Mouse (Mus musculus): ENCODE measurements around the gene Sertad2. TPM values are rescaled to one million over a fixed set of nuclear protein-coding genes. Genes with fewer than 3 reads are reported as not detected.

The Sertad2 gene
- polyA plus RNA-seq, 1 experiment from 2014 or later: 22.3 TPM

- Histone ChIP-seq H3K36me3 (ENCODE audit: control insufficient read depth, insufficient read depth, low read length) (no peaks in the 10 kb centered on the region), H3K4me2 (ENCODE audit: low read depth) (no peak overlapping the region), H3K4me1 (ENCODE audit: control insufficient read depth, insufficient read depth, low read length) (peaks cover 9% of the 10 kb centered on the region), H3K9me3 (ENCODE audit: control insufficient read depth, low read length) (no peaks in the 10 kb centered on the region), H3K27ac (ENCODE audit: low read depth, low read length) (no peak overlapping the region), H3K4me3 (ENCODE audit: low read depth, low read length) (no peak overlapping the region), H3K9ac (ENCODE audit: low read length) (0 out of 2 replicates have a peak overlapping the region, but pooled peaks have one; percentile 6), H3K27me3 (ENCODE audit: control insufficient read depth, insufficient read depth, low read length) (no peaks in the 10 kb centered on the region)
- 61% methylated on average over 7 of the region's 7 CpGs for WGBS
- no peak for ATAC-seq (ENCODE audit: insufficient read depth, low FRiP score, low TSS enrichment)
- DNase-seq (ENCODE audit: low spot score): no peak
These were observed 62.6 kb downstream of the Sertad2 start for GRCm38 (mm10) chr11:20605613-20606012.

DNA sequence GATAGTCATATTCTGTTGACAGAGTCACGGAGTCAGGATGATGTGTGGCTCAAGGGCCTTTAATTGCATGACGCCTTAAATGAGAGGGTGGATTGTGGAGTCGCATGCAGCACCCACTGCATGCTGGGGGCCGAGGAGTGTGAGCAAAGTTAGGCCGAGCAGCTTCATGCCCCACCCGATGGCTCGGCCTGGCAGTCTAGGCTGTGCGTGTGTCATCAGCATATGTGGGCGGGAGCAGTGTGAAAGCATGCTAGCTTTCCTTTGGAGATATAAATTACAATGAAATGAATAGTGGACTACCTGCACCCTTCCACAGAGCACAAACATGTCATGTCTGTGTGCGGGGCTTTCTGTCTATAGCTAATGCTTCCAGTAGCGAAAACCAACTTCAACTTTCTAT is 65.4 kb downstream of the Sertad2 start:
- Histone ChIP-seq H3K36me3 (ENCODE audit: control insufficient read depth, insufficient read depth, low read length) (no peaks in the 10 kb centered on the region), H3K9me3 (ENCODE audit: control insufficient read depth, low read length) (no peaks in the 10 kb centered on the region), H3K27me3 (ENCODE audit: control insufficient read depth, insufficient read depth, low read length) (no peaks in the 10 kb centered on the region), H3K4me1 (ENCODE audit: control insufficient read depth, insufficient read depth, low read length) (peaks cover 7% of the 10 kb centered on the region), H3K9ac (ENCODE audit: low read length) (no peak overlapping the region), H3K27ac (ENCODE audit: low read depth, low read length) (no peak overlapping the region), H3K4me2 (ENCODE audit: low read depth) (no peak overlapping the region), H3K4me3 (ENCODE audit: low read depth, low read length) (no peak overlapping the region)
- WGBS: 88% methylated on average over 11 of the region's 11 CpGs
- DNase-seq (ENCODE audit: low spot score): no peak
- ATAC-seq (ENCODE audit: insufficient read depth, low FRiP score, low TSS enrichment): no peak

DNA sequence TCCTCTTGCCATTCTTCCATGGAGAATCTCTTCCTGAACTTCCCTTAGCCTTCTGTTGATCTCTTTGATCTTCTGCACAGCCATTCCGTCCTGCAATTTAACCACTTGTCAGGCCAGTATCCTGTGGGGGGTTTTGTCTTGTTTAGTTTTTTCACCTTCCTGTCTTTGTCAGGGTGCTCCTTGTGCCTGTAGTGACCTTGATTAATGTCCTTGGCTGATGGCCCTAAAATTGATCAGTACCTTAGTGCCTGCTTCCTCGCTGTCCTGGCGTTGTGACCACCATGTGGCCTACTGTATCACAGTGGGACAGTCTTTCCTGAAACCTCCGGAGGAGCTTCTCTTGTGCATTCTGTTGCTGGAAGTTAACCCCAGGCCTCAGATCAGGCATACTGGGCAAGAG is 70.2 kb downstream of the Sertad2 start:
- Histone ChIP-seq H3K9ac (ENCODE audit: low read length) (no peak overlapping the region), H3K27ac (ENCODE audit: low read depth, low read length) (no peak overlapping the region), H3K36me3 (ENCODE audit: control insufficient read depth, insufficient read depth, low read length) (no peaks in the 10 kb centered on the region), H3K27me3 (ENCODE audit: control insufficient read depth, insufficient read depth, low read length) (no peaks in the 10 kb centered on the region), H3K4me2 (ENCODE audit: low read depth) (no peak overlapping the region), H3K9me3 (ENCODE audit: control insufficient read depth, low read length) (no peaks in the 10 kb centered on the region), H3K4me1 (ENCODE audit: control insufficient read depth, insufficient read depth, low read length) (no peaks in the 10 kb centered on the region), H3K4me3 (ENCODE audit: low read depth, low read length) (no peak overlapping the region)
- ATAC-seq (ENCODE audit: insufficient read depth, low FRiP score, low TSS enrichment): no peak
- DNase-seq (ENCODE audit: low spot score): no peak
- WGBS: 32% methylated on average over 4 of the region's 4 CpGs

- H3K4me3 ChIP-seq (ENCODE audit: low read depth, low read length): no peak overlapping the region
- WGBS: 76% methylated on average over 3 of the region's 3 CpGs
- no peak overlapping the region for H3K9ac ChIP-seq (ENCODE audit: low read length)
- ATAC-seq (ENCODE audit: insufficient read depth, low FRiP score, low TSS enrichment) (no peak), DNase-seq (ENCODE audit: low spot score) (no peak)
- no peaks in the 10 kb centered on the region for H3K9me3 ChIP-seq (ENCODE audit: control insufficient read depth, low read length)
- H3K27me3 ChIP-seq (ENCODE audit: control insufficient read depth, insufficient read depth, low read length): no peaks in the 10 kb centered on the region
- H3K27ac ChIP-seq (ENCODE audit: low read depth, low read length): no peak overlapping the region
- no peaks in the 10 kb centered on the region for H3K36me3 ChIP-seq (ENCODE audit: control insufficient read depth, insufficient read depth, low read length)
- H3K4me1 ChIP-seq (ENCODE audit: control insufficient read depth, insufficient read depth, low read length): no peaks in the 10 kb centered on the region
- no peak overlapping the region for H3K4me2 ChIP-seq (ENCODE audit: low read depth)
These were observed 73.0 kb downstream of the Sertad2 start for GRCm38 (mm10) chr11:20616103-20616502.

- Histone ChIP-seq H3K4me3 (ENCODE audit: low read depth, low read length) (no peak overlapping the region), H3K27me3 (ENCODE audit: control insufficient read depth, insufficient read depth, low read length) (no peaks in the 10 kb centered on the region), H3K4me1 (ENCODE audit: control insufficient read depth, insufficient read depth, low read length) (no peaks in the 10 kb centered on the region), H3K4me2 (ENCODE audit: low read depth) (no peak overlapping the region), H3K36me3 (ENCODE audit: control insufficient read depth, insufficient read depth, low read length) (no peaks in the 10 kb centered on the region), H3K27ac (ENCODE audit: low read depth, low read length) (no peak overlapping the region), H3K9me3 (ENCODE audit: control insufficient read depth, low read length) (no peaks in the 10 kb centered on the region), H3K9ac (ENCODE audit: low read length) (no peak overlapping the region)
- ATAC-seq (ENCODE audit: insufficient read depth, low FRiP score, low TSS enrichment) (no peak), DNase-seq (ENCODE audit: low spot score) (no peak)
- 87% methylated on average over 2 of the region's 2 CpGs for WGBS
These were observed 84.1 kb downstream of the Sertad2 start for GRCm38 (mm10) chr11:20627146-20627545.

GRCm38 (mm10) chr11:20628216-20628615 is 85.2 kb downstream of the Sertad2 start:
- WGBS: 54% methylated on average over 2 of the region's 2 CpGs
- DNase-seq (ENCODE audit: low spot score): no peak

DNA sequence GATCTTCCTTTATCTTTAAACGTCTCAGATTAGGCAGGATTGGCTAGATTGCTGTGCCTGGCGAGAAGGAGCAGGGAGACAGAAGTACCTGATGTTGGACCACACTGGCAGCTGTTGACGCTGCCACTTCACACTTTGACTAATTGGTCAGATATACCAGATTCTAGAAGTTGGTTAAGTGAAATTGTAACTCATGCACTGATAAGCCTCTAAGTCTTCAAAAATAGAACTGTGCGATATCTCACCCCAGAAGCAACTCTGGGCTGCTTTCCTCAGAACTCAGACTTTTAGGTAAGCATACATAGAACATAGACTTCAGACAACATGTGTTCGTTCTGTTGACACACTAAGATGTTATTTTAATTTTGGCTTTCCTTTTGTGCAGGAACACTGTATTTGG is 86.6 kb downstream of the Sertad2 start:
- 90% methylated on average over 5 of the region's 5 CpGs for WGBS
- DNase-seq (ENCODE audit: low spot score) (no peak), ATAC-seq (ENCODE audit: insufficient read depth, low FRiP score, low TSS enrichment) (no peak)
- Histone ChIP-seq H3K27me3 (ENCODE audit: control insufficient read depth, insufficient read depth, low read length) (no peaks in the 10 kb centered on the region), H3K9ac (ENCODE audit: low read length) (no peak overlapping the region), H3K4me1 (ENCODE audit: control insufficient read depth, insufficient read depth, low read length) (peaks cover 7% of the 10 kb centered on the region), H3K27ac (ENCODE audit: low read depth, low read length) (no peak overlapping the region), H3K9me3 (ENCODE audit: control insufficient read depth, low read length) (no peaks in the 10 kb centered on the region), H3K4me2 (ENCODE audit: low read depth) (no peak overlapping the region), H3K4me3 (ENCODE audit: low read depth, low read length) (no peak overlapping the region), H3K36me3 (ENCODE audit: control insufficient read depth, insufficient read depth, low read length) (no peaks in the 10 kb centered on the region)

More at GRCm38 (mm10) chr11:20628216-20628615, 85.2 kb downstream of the Sertad2 start:
- Histone ChIP-seq H3K4me1 (ENCODE audit: control insufficient read depth, insufficient read depth, low read length) (peaks cover 3% of the 10 kb centered on the region), H3K4me2 (ENCODE audit: low read depth) (no peak overlapping the region), H3K27ac (ENCODE audit: low read depth, low read length) (no peak overlapping the region), H3K9me3 (ENCODE audit: control insufficient read depth, low read length) (no peaks in the 10 kb centered on the region), H3K4me3 (ENCODE audit: low read depth, low read length) (no peak overlapping the region), H3K27me3 (ENCODE audit: control insufficient read depth, insufficient read depth, low read length) (no peaks in the 10 kb centered on the region), H3K9ac (ENCODE audit: low read length) (no peak overlapping the region), H3K36me3 (ENCODE audit: control insufficient read depth, insufficient read depth, low read length) (no peaks in the 10 kb centered on the region)
- ATAC-seq (ENCODE audit: insufficient read depth, low FRiP score, low TSS enrichment): no peak

DNA sequence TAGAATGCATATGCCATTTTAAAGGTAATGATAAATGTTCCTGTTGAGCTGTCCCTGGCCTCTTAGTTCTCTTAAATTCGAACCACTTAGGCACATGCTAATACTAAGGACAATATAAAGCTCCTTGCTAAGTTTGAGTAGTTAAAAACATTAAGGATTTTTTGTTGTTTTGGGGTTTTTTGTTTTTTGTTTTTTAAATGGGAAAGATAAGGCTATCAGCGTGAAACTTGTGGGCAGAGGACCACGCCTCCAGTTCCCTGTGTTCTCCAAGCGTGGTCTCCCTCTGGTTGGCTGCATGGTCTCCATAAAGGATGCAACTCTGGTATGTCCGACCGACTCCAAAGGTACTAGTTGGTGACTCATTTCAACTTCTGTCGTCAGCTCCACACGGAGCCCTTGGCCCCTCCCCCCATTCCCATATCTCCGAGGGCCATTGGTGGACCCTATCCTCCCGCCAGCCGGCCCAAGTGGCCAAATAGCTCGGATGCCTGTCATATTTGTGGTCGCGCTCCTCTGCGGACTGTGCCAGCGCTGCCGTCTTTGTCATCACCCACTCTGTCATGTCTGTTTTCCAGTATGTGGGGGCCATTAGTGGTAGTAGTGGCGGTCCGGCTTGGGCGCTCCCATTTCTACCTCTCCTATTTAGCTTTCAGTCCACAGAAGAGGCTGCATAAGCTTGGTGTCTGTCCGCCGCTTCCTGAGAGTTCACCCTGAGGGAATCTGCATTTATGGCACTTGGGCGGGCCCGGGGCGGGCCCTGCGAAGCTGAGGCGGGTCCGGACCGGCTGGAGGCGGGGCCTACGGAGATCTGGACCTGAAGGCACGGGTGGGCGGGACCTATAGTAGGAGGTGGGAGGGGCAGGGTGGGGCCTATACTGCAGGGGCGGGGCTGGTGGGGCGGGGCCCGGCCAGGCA is 88.2 kb downstream of the Sertad2 start:
- Histone ChIP-seq H3K4me1 (ENCODE audit: control insufficient read depth, insufficient read depth, low read length) (peaks cover 7% of the 10 kb centered on the region), H3K27ac (ENCODE audit: low read depth, low read length) (peak overlapping the region; percentile 92), H3K4me3 (ENCODE audit: low read depth, low read length) (peak overlapping the region; percentile 75), H3K27me3 (ENCODE audit: control insufficient read depth, insufficient read depth, low read length) (no peaks in the 10 kb centered on the region), H3K9me3 (ENCODE audit: control insufficient read depth, low read length) (no peaks in the 10 kb centered on the region), H3K4me2 (ENCODE audit: low read depth) (peak overlapping the region; percentile 39), H3K9ac (ENCODE audit: low read length) (peak overlapping the region; percentile 83), H3K36me3 (ENCODE audit: control insufficient read depth, insufficient read depth, low read length) (no peaks in the 10 kb centered on the region)
- ATAC-seq (ENCODE audit: insufficient read depth, low FRiP score, low TSS enrichment) (peak; percentile 88), DNase-seq (ENCODE audit: low spot score) (peak; percentile 96)
- 2% methylated on average over 36 of the region's 36 CpGs for WGBS

All from neural tube, embryonic 11.5 days (tissue).